Comparison of ENCODE assay signal across 8 mouse cellular contexts in the genomic region with DNA sequence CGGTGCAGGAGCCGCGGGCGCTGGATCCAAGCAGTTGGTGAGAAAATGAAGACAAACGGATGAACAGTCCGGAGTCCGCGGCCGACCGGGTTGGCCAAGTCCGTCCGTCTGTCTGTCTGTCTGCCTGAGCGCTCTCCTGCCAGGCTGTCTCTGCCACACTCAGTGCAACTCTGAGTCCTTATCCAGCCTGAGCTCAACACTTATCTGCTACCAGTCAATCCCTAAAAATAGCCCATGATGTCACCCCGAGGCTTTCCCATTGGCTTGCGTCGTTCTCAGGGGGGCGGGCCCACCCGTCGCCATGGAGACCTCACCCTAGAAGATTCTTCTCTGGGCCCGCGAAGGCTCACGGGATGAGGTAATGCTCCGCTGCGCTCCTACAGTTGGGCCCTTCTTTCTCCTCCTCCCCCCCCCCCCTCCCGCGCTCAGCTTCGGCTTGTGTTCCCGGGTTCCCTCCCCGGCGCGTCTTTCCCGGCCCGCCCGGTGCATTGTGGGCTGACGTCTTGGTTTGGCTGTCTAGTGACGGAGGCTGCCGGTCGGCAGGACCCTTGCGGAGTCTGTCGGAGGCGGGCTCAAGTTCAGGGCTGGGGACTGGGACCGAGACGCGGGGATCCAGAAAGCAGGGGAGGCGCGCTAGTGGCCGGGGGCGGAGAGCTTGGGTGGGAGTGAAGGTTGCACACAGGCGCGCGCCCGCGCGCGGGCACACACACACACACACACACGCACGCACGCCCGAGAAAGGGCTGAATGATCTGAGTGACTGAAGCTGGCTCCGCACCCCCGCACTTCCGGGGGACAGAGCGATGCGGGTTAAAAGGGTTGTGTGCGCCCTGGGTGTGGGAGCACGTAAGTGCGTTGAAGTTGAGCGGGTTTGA. TPM values are rescaled to one million over a fixed set of nuclear protein-coding genes. Genes with fewer than 3 reads are reported as not detected.
DNase-seq lines count a peak whose midpoint lies in the region; ATAC-seq and TF ChIP-seq lines count a peak whose summit lies in the region.

TSS of gene Jun (minus strand) at position 198 of the 875 bp plus-strand sequence.

- ATAC-seq in Patski: peak; percentile 72
- ATAC-seq in hindbrain, embryonic 13.5 days (ENCODE audit: low FRiP score): peak; percentile 95

- H3K4me2 ChIP-seq in hindbrain, embryonic 13.5 days: peak within 1 kb of the TSS; percentile 98

- peaks cover 49% of the 10 kb centered on the region for H3K4me1 ChIP-seq in hindbrain, embryonic 13.5 days (replicated peaks)

- POLR2A ChIA-PET in Patski (lab: Charles Lee): interaction anchor here (1.0 to 1.7 kb wide), 5 partner anchors 27 to 818 kb away, joined by 3 to 6 read pairs (median 3); no protein-coding TSS in a partner anchor

- H3K27me3 ChIP-seq in Patski: no peaks in the 10 kb centered on the region
- no peaks in the 10 kb centered on the region for H3K27me3 ChIP-seq in hindbrain, embryonic 13.5 days

- peak; percentile 99 for DNase-seq in Patski (ENCODE audit: low read depth, low spot score)
- peak; percentile 99 to 100 for DNase-seq in cerebellum, postnatal 14 days
- DNase-seq in frontal cortex, postnatal 14 days (ENCODE audit: low spot score in 2 of 2): peak; percentile 100
- DNase-seq in layer of hippocampus, postnatal 25 days (ENCODE audit: extremely low spot score in 1 of 2, low spot score in 1 of 2): peak; percentile 96 to 97
- peak; percentile 100 for DNase-seq in lung, postnatal 25 days (ENCODE audit: low spot score)
- DNase-seq in retina, embryonic 14.5 days (ENCODE audit: low spot score): peak; percentile 100
- peak; percentile 98 for DNase-seq in thymus, postnatal 4 days

- H3K27ac ChIP-seq in hindbrain, embryonic 13.5 days: peak within 1 kb of the TSS; percentile 96

- CTCF ChIA-PET in Patski (lab: Charles Lee): interaction anchor here (1.2 to 1.8 kb wide), 2 partner anchors 336 to 800 kb away, joined by 3 to 4 read pairs; no protein-coding TSS in a partner anchor

- H3K4me3 ChIP-seq in hindbrain, embryonic 13.5 days: peak within 1 kb of the TSS; percentile 73

- in situ Hi-C loops in Patski (cut with MboI; ENCODE audit: low pct_unique_long_range_greater_than_20kb): loop anchor here (5.0 kb wide), 7 partner anchors 45 to 815 kb away; partner anchors contain the start of gene Fggy

- H3K9me3 ChIP-seq in hindbrain, embryonic 13.5 days: no peaks in the 10 kb centered on the region

- H3K36me3 ChIP-seq in hindbrain, embryonic 13.5 days: no peaks in the 10 kb centered on the region

- under 1% methylated on average over 68 of the region's 68 CpGs for WGBS in hindbrain, embryonic 13.5 days

- TF ChIP-seq CTCF in Patski (IDR thresholded peaks at IDR 0.05): no peak

- H3K9ac ChIP-seq in hindbrain, embryonic 13.5 days: peak within 1 kb of the TSS; percentile 89

RNA-seq across cellular contexts. Expression of gene Jun, which starts in this region (rescaled TPM):
- 122 TPM for polyA plus RNA-seq in Patski (2021)
- polyA plus RNA-seq in hindbrain, embryonic 13.5 days (2015; fragmentation: Nextera tagmentation; extraction: Ambion mirVana): 55.6 and 56.7 TPM in 2 replicates
- total RNA-seq in layer of hippocampus, postnatal 25 days (2021): 100 to 1,000 TPM in 1 of 2 experiments, 10 to 100 TPM in 1; 90.0 to 105 TPM

Comparison
In these comparisons a context has a peak if more than half of its experiments do, and no peak if none do; other contexts are left out.
1. Peak in every context shown above with its lines: DNase-seq, ATAC-seq, H3K4me3 ChIP-seq and H3K27ac ChIP-seq.